Mouse (Mus musculus): ENCODE results near the gene Ifitm3.

DNA sequence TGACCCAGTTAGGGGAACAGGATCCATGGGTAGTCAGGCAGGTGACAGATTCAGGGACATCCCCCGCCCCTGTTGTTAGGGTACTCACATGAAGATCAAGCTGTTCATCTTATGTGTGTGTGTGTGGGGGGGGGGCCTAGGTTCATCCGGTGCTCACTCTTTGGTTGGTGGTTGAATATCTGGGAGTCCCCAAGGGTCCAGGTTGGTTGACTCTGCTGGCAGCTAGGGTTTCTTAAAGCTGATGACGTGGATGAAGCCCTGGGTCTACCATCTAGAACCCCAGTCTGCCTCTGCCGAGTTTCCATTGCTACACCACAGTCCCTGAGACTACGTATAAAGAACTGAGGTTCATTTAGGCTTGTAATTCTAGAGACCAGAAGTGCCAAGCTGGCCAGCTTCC, 8.5 kb upstream of the Ifitm3 start:
- TF ChIP-seq POLR2AphosphoS2 (IDR thresholded peaks at IDR 0.05; ENCODE audit: low read depth, low read length) (no peak), ZKSCAN1 (IDR thresholded peaks at IDR 0.05; ENCODE audit: borderline replicate concordance, low read depth, low read length) (no peak), RCOR1 (conservative IDR thresholded peaks at IDR 0.05; ENCODE audit: low read depth, low read length) (no peak), MAX (IDR thresholded peaks at IDR 0.05; ENCODE audit: low read length) (no peak), BHLHE40 (IDR thresholded peaks at IDR 0.05; ENCODE audit: low read depth, low read length) (no peak), JUND (conservative IDR thresholded peaks at IDR 0.05; ENCODE audit: low read depth, low read length) (no peak), CTCF (conservative IDR thresholded peaks at IDR 0.05 in 1 of 2, IDR thresholded peaks at IDR 0.05 in 1 of 2; ENCODE audit: low read depth in 2 of 2, low read length in 2 of 2) (no peak)
